Mouse (Mus musculus) myocyte (in vitro differentiated cells): Measurements from ENCODE around the gene Strip1. TPM values are rescaled to one million over a fixed set of nuclear protein-coding genes. Genes with fewer than 3 reads are reported as not detected.

Source experiments
- H3K27me3 ChIP-seq: one replicate; pipeline ENCODE4 v1.6.1; 2011; ENCODE audit not compliant: control insufficient read depth, insufficient read depth, insufficient read length
- H3K36me3 ChIP-seq: one replicate; pipeline ENCODE4 v1.6.1; 2011; ENCODE audit not compliant: control insufficient read depth, insufficient read depth
- H3K4me2 ChIP-seq: one replicate; pipeline ENCODE4 v1.6.1; 2011; ENCODE audit warnings: low read depth, control low read depth
- H3K4me3 ChIP-seq: one replicate; pipeline ENCODE4 v1.5.1; 2011; ENCODE audit warnings: mild to moderate bottlenecking, control low read depth, moderate library complexity
- H3K79me2 ChIP-seq: one replicate; pipeline ENCODE4 v1.6.1; 2011; ENCODE audit not compliant: control insufficient read depth, insufficient read depth
- H3ac ChIP-seq: one replicate; pipeline ENCODE4 v1.6.1; 2011; ENCODE audit not compliant: control insufficient read depth, insufficient read length
- CEBPB ChIP-seq: IDR thresholded peaks from 2 replicates; pipeline ENCODE4 v1.6.1; 2011; ENCODE audit warnings: mild to moderate bottlenecking, moderate library complexity; ENCODE audit not compliant: poor library complexity, insufficient read depth, severe bottlenecking
- E2F4 ChIP-seq: IDR thresholded peaks from one replicate; pipeline ENCODE4 v1.6.1; 2011; ENCODE audit warnings: mild to moderate bottlenecking, control low read depth, moderate library complexity; ENCODE audit not compliant: insufficient read depth
- MAX ChIP-seq: IDR thresholded peaks from one replicate; pipeline ENCODE4 v1.6.1; 2011; ENCODE audit warnings: low read depth, mild to moderate bottlenecking, control low read depth
- MYOD1 ChIP-seq, 3 experiments: IDR thresholded peaks; one replicate each; pipeline ENCODE4 v1.6.1; 2011; ENCODE audit warnings: control low read depth in 2 of 3, low read depth in 2 of 3, mild to moderate bottlenecking in 2 of 3, moderate library complexity in 1 of 3; ENCODE audit not compliant: insufficient read length in 2 of 3, control insufficient read depth in 1 of 3
- MYOG ChIP-seq, 3 experiments: IDR thresholded peaks; one replicate each; pipeline ENCODE4 v1.6.1; 2011; ENCODE audit warnings: control low read depth in 2 of 3, low read depth in 2 of 3, mild to moderate bottlenecking in 2 of 3; ENCODE audit not compliant: insufficient read length in 2 of 3, control insufficient read depth in 1 of 3, insufficient read depth in 1 of 3
- POLR2A ChIP-seq: IDR thresholded peaks from one replicate; pipeline ENCODE4 v1.6.1; 2011; ENCODE audit warnings: low read depth, mild to moderate bottlenecking, control low read depth, moderate library complexity; ENCODE audit not compliant: insufficient read length
- POLR2AphosphoS2 ChIP-seq: IDR thresholded peaks from one replicate; pipeline ENCODE4 v1.6.1; 2011; ENCODE audit warnings: low read depth, control low read depth; ENCODE audit not compliant: insufficient read length
- REST ChIP-seq: IDR thresholded peaks from one replicate; pipeline ENCODE4 v1.6.1; 2011; ENCODE audit warnings: mild to moderate bottlenecking, control low read depth, moderate library complexity; ENCODE audit not compliant: insufficient read depth, insufficient read length
- SRF ChIP-seq: IDR thresholded peaks from one replicate; pipeline ENCODE4 v1.6.1; 2011; ENCODE audit warnings: low read depth; ENCODE audit not compliant: control insufficient read depth, insufficient read length
- TCF12 ChIP-seq: IDR thresholded peaks from one replicate; pipeline ENCODE4 v1.6.1; 2011; ENCODE audit warnings: mild to moderate bottlenecking, control low read depth; ENCODE audit not compliant: poor library complexity, insufficient read depth, severe bottlenecking
- TCF3 ChIP-seq: IDR thresholded peaks from one replicate; pipeline ENCODE4 v1.6.1; 2011; ENCODE audit warnings: low read depth, control low read depth; ENCODE audit not compliant: insufficient read length
- USF1 ChIP-seq: IDR thresholded peaks from one replicate; pipeline ENCODE4 v1.6.1; 2011; ENCODE audit warnings: low read depth, mild to moderate bottlenecking, control low read depth, moderate library complexity
- polyA plus RNA-seq: library from polyadenylated mRNA; unstranded; fragments of >200 nt; fragmentation: generic; extraction: Trizol; gene quantifications from one replicate; pipeline ENCODE4 v1.2.1, GENCODE M21; 2012; ENCODE audit warnings: missing spikeins

Strip1 gene
- polyA plus RNA-seq, 1 experiment, result 46.6 TPM

DNA sequence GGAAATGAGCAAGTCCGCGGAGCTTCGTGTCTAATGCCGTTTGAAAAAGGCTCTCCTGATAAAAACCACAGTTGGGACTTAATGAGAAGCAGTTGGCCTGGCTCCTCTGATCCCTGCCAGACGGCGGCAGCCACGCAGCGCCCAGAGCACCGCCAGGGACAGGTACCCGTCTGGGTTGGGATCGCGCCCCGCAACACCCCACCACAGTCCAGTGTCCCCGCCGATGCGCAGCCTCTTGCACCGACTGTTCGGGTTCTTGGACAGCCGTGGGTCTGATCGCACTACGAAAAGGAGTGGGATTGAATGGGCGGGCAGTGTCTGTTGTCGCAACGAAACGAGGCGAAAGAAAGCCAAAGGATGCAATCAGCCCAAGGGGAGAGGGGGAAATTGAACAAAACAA is 34.9 kb downstream of the Strip1 start:
- Histone ChIP-seq H3K27me3 (peaks cover 82% of the 10 kb centered on the region), H3K36me3 (no peaks in the 10 kb centered on the region), H3ac (no peak overlapping the region), H3K4me2 (no peak overlapping the region), H3K79me2 (no peaks in the 10 kb centered on the region), H3K4me3 (no peak overlapping the region)
- no peak for TF ChIP-seq TCF3
- no peak for TF ChIP-seq POLR2AphosphoS2
- no peak for TF ChIP-seq MAX
- TF ChIP-seq MYOG (IDR thresholded peaks at IDR 0.05; ENCODE audit: control insufficient read depth in 1 of 3, insufficient read depth in 1 of 3, insufficient read length in 2 of 3, low read depth in 2 of 3), result no peak
- no peak for TF ChIP-seq E2F4
- TF ChIP-seq CEBPB, result no peak
- no peak for TF ChIP-seq REST
- TF ChIP-seq TCF12, result no peak

GRCm38 (mm10) chr3:107595938-107596461 is 35.5 kb downstream of the Strip1 start:
- Histone ChIP-seq H3K79me2 (no peaks in the 10 kb centered on the region), H3ac (no peak overlapping the region), H3K4me3 (no peak overlapping the region), H3K27me3 (peaks cover 76% of the 10 kb centered on the region), H3K4me2 (no peak overlapping the region), H3K36me3 (no peaks in the 10 kb centered on the region)
- TF ChIP-seq TCF3 (no peak), TCF12 (no peak), CEBPB (no peak)

GRCm38 (mm10) chr3:107595264-107595937 is 36.1 kb downstream of the Strip1 start:
- H3K4me2 ChIP-seq, result no peak overlapping the region
- TF ChIP-seq MAX (no peak), MYOG (IDR thresholded peaks at IDR 0.05; ENCODE audit: control insufficient read depth in 1 of 3, insufficient read depth in 1 of 3, insufficient read length in 2 of 3, low read depth in 2 of 3) (no peak), E2F4 (no peak), POLR2A (no peak), MYOD1 (IDR thresholded peaks at IDR 0.05; ENCODE audit: control insufficient read depth in 1 of 3, insufficient read length in 2 of 3, low read depth in 2 of 3) (no peak), TCF3 (no peak), SRF (no peak), USF1 (no peak), REST (no peak), POLR2AphosphoS2 (no peak), CEBPB (no peak), TCF12 (no peak)
- H3K79me2 ChIP-seq, result no peaks in the 10 kb centered on the region
- no peak overlapping the region for H3ac ChIP-seq
- H3K27me3 ChIP-seq, result peaks cover 70% of the 10 kb centered on the region
- H3K4me3 ChIP-seq, result no peak overlapping the region
- H3K36me3 ChIP-seq, result no peaks in the 10 kb centered on the region

DNA sequence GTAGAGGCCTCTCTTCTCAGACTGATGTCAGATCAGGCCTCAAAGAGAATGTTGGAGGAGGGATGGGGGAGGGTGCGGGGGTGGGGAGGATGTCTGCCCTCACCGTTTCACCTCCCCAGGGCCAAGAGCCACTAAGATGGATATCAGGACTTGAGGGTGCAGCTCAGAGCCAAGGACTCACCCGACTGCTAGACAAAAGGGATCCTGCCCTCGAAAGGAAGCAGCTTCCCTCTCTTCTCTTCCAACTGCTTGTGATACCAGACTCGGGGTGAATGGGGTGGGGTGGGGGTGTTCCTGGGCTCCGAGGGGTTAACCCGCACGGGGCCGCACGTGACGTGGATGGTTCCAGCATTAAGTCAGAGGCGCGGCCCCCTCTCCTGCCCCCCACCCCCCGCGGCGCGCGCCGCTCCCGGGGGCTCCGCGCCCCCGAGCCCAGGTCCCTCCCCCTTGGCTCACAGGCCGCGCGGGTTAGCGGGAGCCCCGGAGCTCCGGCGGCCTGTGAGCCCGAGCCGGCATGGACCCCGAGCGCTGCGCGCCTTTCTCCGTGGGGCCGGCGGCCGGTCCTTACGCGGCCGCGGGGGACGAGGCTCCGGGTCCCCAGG is 36.7 kb downstream of the Strip1 start, which contains the start of gene Alx3:
TSS of gene Alx3 (plus strand) at position 370 of the 602 bp plus-strand sequence.
- Histone ChIP-seq H3ac (no peak within 1 kb of the TSS), H3K79me2 (no peaks in the 10 kb centered on the region), H3K4me2 (no peak within 1 kb of the TSS), H3K36me3 (no peaks in the 10 kb centered on the region), H3K27me3 (peaks cover 67% of the 10 kb centered on the region), H3K4me3 (no peak within 1 kb of the TSS)
- no peak for TF ChIP-seq POLR2AphosphoS2
- TF ChIP-seq MYOD1 (IDR thresholded peaks at IDR 0.05; ENCODE audit: control insufficient read depth in 1 of 3, insufficient read length in 2 of 3, low read depth in 2 of 3), result no peak
- TF ChIP-seq TCF12, result no peak

DNA sequence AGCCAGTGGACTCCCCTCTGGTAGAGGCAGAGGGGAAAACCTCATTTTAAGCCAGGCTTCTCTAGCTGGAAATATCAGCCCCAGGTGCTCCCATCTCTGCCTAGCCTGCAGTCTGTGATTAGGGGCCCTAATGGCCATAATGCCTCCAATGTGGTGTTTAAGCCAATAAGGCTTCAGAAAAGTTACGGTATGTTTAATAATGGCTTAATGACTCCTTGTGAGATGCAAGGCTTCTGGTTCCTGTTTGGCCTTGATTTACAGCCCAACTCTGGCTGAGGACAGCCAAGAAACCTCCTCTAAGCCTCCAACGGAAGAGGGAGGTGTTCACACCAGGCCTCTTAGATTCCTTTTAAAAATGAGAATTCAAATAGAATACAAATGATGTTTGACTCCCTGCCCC is 37.9 kb downstream of the Strip1 start:
- TF ChIP-seq MYOD1 (IDR thresholded peaks at IDR 0.05; ENCODE audit: control insufficient read depth in 1 of 3, insufficient read length in 2 of 3, low read depth in 2 of 3) (no peak), CEBPB (no peak), SRF (no peak), MAX (no peak), POLR2AphosphoS2 (no peak)
- H3K4me3 ChIP-seq, result no peak overlapping the region
- no peaks in the 10 kb centered on the region for H3K36me3 ChIP-seq
- no peaks in the 10 kb centered on the region for H3K79me2 ChIP-seq
- no peak overlapping the region for H3ac ChIP-seq
- H3K4me2 ChIP-seq, result no peak overlapping the region
- peaks cover 68% of the 10 kb centered on the region for H3K27me3 ChIP-seq
